Mouse (Mus musculus) common myeloid progenitor, adult 5-6 weeks (primary cell): ENCODE data around the gene A930033H14Rik. TPM values are rescaled to one million over a fixed set of nuclear protein-coding genes. Genes with fewer than 3 reads are reported as not detected.

ENCODE experiments used
- ATAC-seq: replicated peaks from 2 replicates; pipeline ENCODE4 v1.8.0; 2016; ENCODE audit warnings: low read depth, mild to moderate bottlenecking, moderate TSS enrichment, inconsistent platforms; ENCODE audit not compliant: poor library complexity, severe bottlenecking
- total RNA-seq: library from RNA; stranded (forward); fragments of 200-1000, 187-1606 nt; gene quantifications from 2 replicates; pipeline ENCODE4 v1.2.3, GENCODE M21; 2017

Gene A930033H14Rik
- total RNA-seq, 1 experiment from 2014 or later = 1.3 TPM

- no peak for ATAC-seq
Measured at GRCm38 (mm10) chr10:69238311-69238710, 25.4 kb upstream of the A930033H14Rik start.

GRCm38 (mm10) chr10:69237781-69238180, 24.9 kb upstream of the A930033H14Rik start:
- no peak for ATAC-seq

- no peak for ATAC-seq
Measured at GRCm38 (mm10) chr10:69237185-69237584, 24.3 kb upstream of the A930033H14Rik start.

- ATAC-seq = no peak
Measured at GRCm38 (mm10) chr10:69225951-69226350, 13.1 kb upstream of the A930033H14Rik start.

GRCm38 (mm10) chr10:69225471-69225870, 12.6 kb upstream of the A930033H14Rik start:
- no peak for ATAC-seq

- ATAC-seq = no peak
Measured at GRCm38 (mm10) chr10:69224276-69224675, 11.4 kb upstream of the A930033H14Rik start.

- ATAC-seq = peak; percentile 18; the same call in 1 of the 2 replicates
Measured at GRCm38 (mm10) chr10:69223232-69223631, 10.3 kb upstream of the A930033H14Rik start.

GRCm38 (mm10) chr10:69221955-69222354, 9.1 kb upstream of the A930033H14Rik start:
- peak; percentile 95 for ATAC-seq

GRCm38 (mm10) chr10:69221148-69221547, 8.2 kb upstream of the A930033H14Rik start:
- ATAC-seq = no peak

GRCm38 (mm10) chr10:69220296-69220695, 7.4 kb upstream of the A930033H14Rik start:
- ATAC-seq = no peak

GRCm38 (mm10) chr10:69219289-69219626, 6.4 kb upstream of the A930033H14Rik start:
- no peak for ATAC-seq

- ATAC-seq = no peak
Measured at GRCm38 (mm10) chr10:69218458-69219288, 5.8 kb upstream of the A930033H14Rik start.

- ATAC-seq = no peak
Measured at GRCm38 (mm10) chr10:69217127-69217690, 4.3 kb upstream of the A930033H14Rik start.

- no peak for ATAC-seq
Measured at GRCm38 (mm10) chr10:69213986-69214385, 1.1 kb upstream of the A930033H14Rik start.

GRCm38 (mm10) chr10:69213451-69213877, 566 bp upstream of the A930033H14Rik start:
- ATAC-seq = 0 out of 2 replicates have a peak, but pooled peaks have one; percentile 13

GRCm38 (mm10) chr10:69211976-69212375, 922 bp downstream of the A930033H14Rik start:
- no peak; the same call in 1 of the 2 replicates for ATAC-seq

GRCm38 (mm10) chr10:69211560-69211959, 1.3 kb downstream of the A930033H14Rik start:
- peak; percentile 57 for ATAC-seq

- ATAC-seq = no peak
Measured at GRCm38 (mm10) chr10:69210659-69211058, 2.2 kb downstream of the A930033H14Rik start.

- ATAC-seq = no peak
Measured at GRCm38 (mm10) chr10:69210006-69210405, 2.9 kb downstream of the A930033H14Rik start.

GRCm38 (mm10) chr10:69208705-69209104, 4.2 kb downstream of the A930033H14Rik start:
- ATAC-seq = no peak

GRCm38 (mm10) chr10:69207981-69208630, 4.8 kb downstream of the A930033H14Rik start:
- ATAC-seq = no peak
